Mouse (Mus musculus) CH12F3 (cell line): ENCODE data around the gene Gpr156.

Source experiments
- in situ Hi-C: fragments of 300-500 bp; cut with MboI; formaldehyde crosslinking; loops from 2 replicates; pipeline ENCODE4 v1.14.3; 2020; ENCODE audit warnings: low sequenced_read_pairs

Gene Gpr156

DNA sequence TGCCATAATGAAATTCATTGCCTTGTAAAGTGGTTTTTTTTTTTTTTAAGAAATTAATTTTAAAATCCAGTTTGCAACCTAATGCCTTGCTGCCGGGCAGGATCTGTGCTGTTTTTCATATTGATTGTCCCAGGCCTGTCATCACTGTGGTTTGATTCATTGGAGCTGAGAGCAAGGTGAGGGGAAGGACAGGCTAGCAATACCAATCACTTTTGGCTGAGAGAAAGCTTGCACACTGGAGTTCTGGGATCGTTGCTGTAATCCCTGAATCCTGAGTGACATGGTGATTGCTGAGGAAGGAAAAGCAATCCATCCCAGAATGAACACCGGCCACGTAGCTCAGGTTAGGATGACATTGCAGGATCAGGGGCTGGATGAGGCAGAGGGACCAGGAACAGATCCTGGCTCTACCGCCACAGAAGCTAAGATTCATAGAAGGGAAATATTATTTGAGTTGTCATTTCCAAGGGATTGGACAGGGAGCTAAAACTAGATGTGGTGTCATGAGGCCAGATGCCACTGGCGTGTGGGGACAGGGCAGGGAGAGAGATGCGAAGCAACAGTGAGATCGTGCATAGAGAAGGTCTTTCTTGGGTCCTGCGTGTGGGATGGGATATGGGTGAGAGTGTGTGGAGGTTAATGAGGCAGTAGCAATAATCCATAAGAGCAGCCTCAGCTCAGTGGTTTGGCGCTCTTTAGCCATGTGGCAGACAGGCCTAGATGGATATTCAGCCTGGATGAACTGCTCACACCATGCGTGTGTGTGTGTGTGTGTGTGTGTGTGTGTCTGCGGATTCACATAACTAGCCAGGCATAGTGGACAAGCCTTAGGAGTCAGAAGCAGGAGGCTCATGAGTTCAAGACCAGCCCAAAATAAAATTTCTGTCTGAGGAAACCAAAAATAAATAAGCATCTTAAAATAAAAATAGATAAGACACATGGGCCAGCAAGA is 38.0 kb downstream of the Gpr156 start:
- in situ Hi-C loops: loop anchor here (25.0 kb wide), 1 partner anchor 267 kb away; no protein-coding TSS in a partner anchor

- in situ Hi-C loops: loop anchor here (25.0 kb wide), 1 partner anchor 268 kb away; no protein-coding TSS in a partner anchor
Observed at GRCm38 (mm10) chr16:37955336-37955917, 39.1 kb downstream of the Gpr156 start.

DNA sequence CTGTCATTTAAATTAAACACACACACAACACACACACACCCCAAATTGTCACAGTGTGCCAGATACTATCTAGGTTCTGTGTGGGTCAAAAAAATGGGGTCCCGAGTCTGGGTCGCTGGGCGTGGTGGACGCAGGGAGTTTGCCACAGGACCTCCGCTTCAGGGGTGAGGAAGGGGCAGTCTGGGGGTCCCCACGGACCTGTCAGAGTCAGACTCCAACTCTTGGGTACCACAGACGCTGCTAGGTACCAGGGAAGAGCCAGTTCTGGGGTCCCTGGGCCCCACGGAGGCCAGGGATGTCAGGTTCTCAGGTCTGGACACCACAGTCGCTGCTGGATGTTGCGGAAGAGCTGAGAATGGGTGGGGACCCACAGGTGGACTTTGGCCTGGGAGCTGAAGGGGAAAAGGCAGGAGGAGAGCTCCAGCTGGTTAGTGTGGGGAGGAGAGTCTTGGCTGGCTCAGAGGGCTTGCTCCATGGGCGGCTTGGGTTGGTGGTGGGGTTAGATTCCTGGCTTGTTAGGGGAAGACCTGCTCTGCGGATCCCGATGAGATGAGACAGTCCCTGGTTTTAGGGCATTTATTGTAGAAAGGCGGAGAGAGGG is 39.9 kb downstream of the Gpr156 start:
- in situ Hi-C loops: loop anchor here (25.0 kb wide), 1 partner anchor 269 kb away; no protein-coding TSS in a partner anchor

DNA sequence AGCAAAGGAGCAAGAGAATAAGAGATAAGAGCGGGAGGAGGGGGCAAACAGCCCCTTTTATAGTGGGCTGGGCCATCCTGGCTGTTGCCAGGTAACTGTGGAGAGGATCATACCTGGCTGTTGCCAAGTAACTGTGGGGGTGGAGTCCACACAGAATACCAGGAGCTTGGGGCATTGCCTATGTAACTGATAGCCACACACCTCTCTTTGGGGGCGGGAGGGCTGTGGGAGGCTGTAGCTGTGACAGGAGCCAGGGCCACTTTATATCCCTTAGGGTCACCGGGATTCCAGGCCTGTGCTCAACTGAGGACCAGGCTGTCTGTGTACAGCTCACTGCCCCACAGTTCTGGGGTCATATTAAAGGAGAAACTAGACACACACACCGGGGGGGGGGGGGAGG is 40.5 kb downstream of the Gpr156 start:
- in situ Hi-C loops: loop anchor here (25.0 kb wide), 1 partner anchor 269 kb away; no protein-coding TSS in a partner anchor

DNA sequence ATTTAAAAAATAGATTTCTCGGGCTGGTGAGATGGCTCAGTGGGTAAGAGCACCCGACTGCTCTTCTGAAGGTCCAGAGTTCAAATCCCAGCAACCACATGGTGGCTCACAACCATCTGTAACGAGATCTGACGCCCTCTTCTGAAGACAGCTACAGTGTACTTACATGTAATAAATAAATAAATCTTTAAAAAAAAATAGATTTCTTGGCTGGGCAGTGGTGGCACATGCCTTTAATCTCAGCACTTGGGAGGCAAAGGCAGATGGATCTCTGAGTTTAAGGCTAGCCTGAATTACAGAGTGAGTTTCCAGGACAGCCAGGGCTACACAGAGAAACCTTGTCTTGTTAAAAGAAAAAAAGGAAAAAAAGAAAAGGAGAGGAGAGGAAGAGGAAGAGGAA is 46.4 kb downstream of the Gpr156 start:
- in situ Hi-C loops: loop anchor here (25.0 kb wide), 1 partner anchor 275 kb away; no protein-coding TSS in a partner anchor

- in situ Hi-C loops: loop anchor here (25.0 kb wide), 1 partner anchor 276 kb away; no protein-coding TSS in a partner anchor
Observed at GRCm38 (mm10) chr16:37963331-37964281, 47.3 kb downstream of the Gpr156 start.

GRCm38 (mm10) chr16:37964380-37965070 is 48.2 kb downstream of the Gpr156 start:
- in situ Hi-C loops: loop anchor here (25.0 kb wide), 1 partner anchor 277 kb away; no protein-coding TSS in a partner anchor

- in situ Hi-C loops: loop anchor here (25.0 kb wide), 1 partner anchor 280 kb away; no protein-coding TSS in a partner anchor
Observed at GRCm38 (mm10) chr16:37966871-37967270, 50.6 kb downstream of the Gpr156 start.

DNA sequence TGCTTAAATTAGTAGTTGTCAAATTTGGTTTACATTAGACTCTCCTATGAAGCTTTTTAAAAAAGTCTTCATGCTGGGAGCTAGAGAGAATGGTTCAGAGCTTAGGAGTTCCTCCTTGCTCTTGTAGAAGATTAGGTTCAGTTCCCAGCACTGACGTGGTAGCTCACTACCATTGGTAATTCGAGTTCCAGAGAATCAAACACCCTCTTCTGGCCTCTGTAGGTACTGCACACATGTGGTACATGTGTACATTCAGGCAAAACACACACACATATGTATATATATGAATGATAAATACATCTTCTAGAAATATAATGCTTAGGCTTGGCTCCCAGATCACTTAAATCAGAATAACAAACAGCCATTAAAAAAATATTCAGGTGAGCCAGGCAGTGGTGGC is 51.1 kb downstream of the Gpr156 start:
- in situ Hi-C loops: loop anchor here (25.0 kb wide), 1 partner anchor 280 kb away; no protein-coding TSS in a partner anchor

DNA sequence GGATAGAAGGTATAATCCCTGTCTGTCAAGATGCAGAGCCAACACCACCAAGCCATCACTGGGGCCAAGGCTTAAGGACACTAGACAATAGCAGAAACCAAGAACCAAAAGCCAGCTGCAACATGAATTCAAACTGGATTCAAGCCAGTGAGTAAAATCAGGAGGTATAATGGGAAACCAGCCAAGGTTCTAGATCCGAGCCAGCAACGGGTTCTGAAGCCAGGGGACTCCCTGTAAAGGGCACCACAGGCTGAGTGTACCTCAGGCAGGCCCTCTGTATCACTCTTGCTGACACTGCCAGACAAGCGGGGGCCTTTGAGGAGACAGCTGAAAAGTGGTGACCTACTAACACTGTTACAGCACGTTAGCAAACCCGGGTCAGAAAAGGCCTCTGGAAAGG is 55.2 kb downstream of the Gpr156 start:
- in situ Hi-C loops: loop anchor here (25.0 kb wide), 1 partner anchor 284 kb away; no protein-coding TSS in a partner anchor

- in situ Hi-C loops: loop anchor here (25.0 kb wide), 1 partner anchor 285 kb away; no protein-coding TSS in a partner anchor
Observed at GRCm38 (mm10) chr16:37972357-37972756, 56.1 kb downstream of the Gpr156 start.

- in situ Hi-C loops: loop anchor here (25.0 kb wide), 1 partner anchor 286 kb away; no protein-coding TSS in a partner anchor
Observed at GRCm38 (mm10) chr16:37973239-37973638, 56.9 kb downstream of the Gpr156 start.

DNA sequence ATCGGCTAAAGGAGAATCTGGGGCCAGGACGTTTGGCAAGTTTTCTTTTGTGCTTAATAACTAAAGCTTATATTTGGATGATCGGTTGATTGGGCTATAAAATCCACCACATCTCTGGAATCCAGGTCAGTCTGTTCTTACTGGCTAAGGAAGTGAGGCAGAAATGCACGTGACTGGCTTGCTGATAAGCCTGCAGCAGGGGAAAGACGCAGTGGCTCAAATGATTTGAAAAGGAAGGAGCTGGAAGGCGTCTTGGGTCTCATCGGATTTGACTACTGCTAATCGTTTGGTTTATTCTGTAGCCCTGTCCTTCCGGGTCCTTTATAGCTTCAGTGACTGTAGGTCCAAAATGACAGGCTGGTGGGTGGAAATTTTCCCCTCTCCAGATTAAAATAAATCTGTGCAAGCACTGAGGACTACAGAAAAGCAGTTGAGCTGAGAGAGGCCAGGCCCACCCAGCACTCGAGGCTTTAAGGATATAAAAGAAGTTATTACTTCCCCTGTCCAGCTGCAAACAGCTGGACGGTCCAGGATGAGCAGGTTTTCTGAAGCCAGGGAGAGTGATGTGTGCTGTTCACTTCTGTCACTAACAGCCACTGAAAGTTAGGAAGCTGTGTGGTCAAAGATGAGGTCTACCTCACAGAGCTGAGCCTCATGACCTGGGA is 57.7 kb downstream of the Gpr156 start:
- in situ Hi-C loops: loop anchor here (25.0 kb wide), 1 partner anchor 287 kb away; no protein-coding TSS in a partner anchor

- in situ Hi-C loops: loop anchor here (25.0 kb wide), 2 partner anchors 213 to 287 kb away; no protein-coding TSS in a partner anchor
Observed at GRCm38 (mm10) chr16:37974520-37975340, 58.4 kb downstream of the Gpr156 start.

DNA sequence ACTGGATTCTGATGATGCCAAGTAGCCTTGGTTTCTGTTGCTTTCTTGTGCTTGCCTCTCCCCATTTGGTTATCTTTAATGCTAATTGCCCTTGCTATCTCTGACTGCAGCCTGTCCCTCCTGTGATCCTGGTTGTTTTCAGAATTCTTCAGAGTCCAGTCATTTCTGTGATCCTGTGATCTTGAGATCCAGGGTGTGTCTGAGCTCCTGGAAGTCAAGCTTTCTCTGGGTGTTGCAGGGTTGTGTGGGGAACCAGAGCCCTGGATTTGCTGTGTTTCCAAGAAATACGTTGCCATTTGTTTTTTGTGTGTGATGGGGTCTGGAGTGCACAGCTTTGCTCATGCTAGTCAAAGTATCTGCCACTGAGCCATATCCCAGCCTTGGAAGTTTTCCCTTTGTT is 65.6 kb downstream of the Gpr156 start:
- in situ Hi-C loops: loop anchor here (25.0 kb wide), 1 partner anchor 205 kb away; no protein-coding TSS in a partner anchor

GRCm38 (mm10) chr16:37988211-37988865 is 72.0 kb downstream of the Gpr156 start:
- in situ Hi-C loops: loop anchor here (25.0 kb wide), 1 partner anchor 199 kb away; no protein-coding TSS in a partner anchor

GRCm38 (mm10) chr16:37989796-37990195 is 73.5 kb downstream of the Gpr156 start:
- in situ Hi-C loops: loop anchor here (25.0 kb wide), 1 partner anchor 198 kb away; no protein-coding TSS in a partner anchor
